Mouse (Mus musculus): ENCODE results near the gene Gpbp1l1.

DNA sequence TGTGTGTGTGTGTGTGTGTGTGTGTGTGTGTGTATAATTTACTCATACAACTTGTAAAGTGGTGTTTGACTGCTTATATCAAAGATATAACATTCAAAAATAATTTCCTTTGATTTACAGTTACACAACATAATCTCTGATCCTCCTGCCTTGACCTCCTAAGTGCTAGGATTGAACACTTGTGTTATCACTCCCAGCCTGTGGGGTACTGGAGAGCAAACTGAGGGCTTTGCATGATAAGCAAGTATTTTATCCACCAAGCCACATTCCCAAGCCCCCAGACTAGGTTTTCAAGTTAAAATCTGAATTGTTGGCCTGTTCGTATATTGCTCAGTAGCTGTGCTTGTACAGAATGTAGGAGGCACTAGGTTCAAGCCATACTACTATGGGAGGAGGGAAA, 7.0 kb upstream of the Gpbp1l1 start:
- TF ChIP-seq CTCF (conservative IDR thresholded peaks at IDR 0.05 in 1 of 2, IDR thresholded peaks at IDR 0.05 in 1 of 2; ENCODE audit: low read depth in 2 of 2, low read length in 2 of 2) (no peak), GABPA (IDR thresholded peaks at IDR 0.05; ENCODE audit: insufficient replicate concordance, low read depth, low read length) (no peak), JUND (conservative IDR thresholded peaks at IDR 0.05; ENCODE audit: low read depth, low read length) (no peak), USF2 (conservative IDR thresholded peaks at IDR 0.05; ENCODE audit: low read depth, low read length) (no peak), POLR2A (IDR thresholded peaks at IDR 0.05; ENCODE audit: low read depth, low read length) (no peak), ZNF384 (IDR thresholded peaks at IDR 0.05; ENCODE audit: low read depth, low read length) (no peak), RAD21 (IDR thresholded peaks at IDR 0.05; ENCODE audit: low read depth, low read length) (no peak), EP300 (IDR thresholded peaks at IDR 0.05; ENCODE audit: low read length) (no peak), TCF12 (IDR thresholded peaks at IDR 0.05; ENCODE audit: low read depth, low read length) (no peak), MAFK (IDR thresholded peaks at IDR 0.05; ENCODE audit: insufficient replicate concordance, low read length) (no peak), E2F4 (IDR thresholded peaks at IDR 0.05; ENCODE audit: insufficient replicate concordance, low read depth, low read length) (no peak), NRF1 (IDR thresholded peaks at IDR 0.05; ENCODE audit: low read depth, low read length) (no peak), CHD1 (IDR thresholded peaks at IDR 0.05; ENCODE audit: low read depth, low read length) (no peak)

Measured in CH12.LX (cell line).